Mouse (Mus musculus): ENCODE results near the gene Ptpre.

- TF ChIP-seq CTCF (IDR thresholded peaks at IDR 0.05; ENCODE audit: low read depth) (no peak), EP300 (optimal IDR thresholded peaks at IDR 0.05) (no peak)
These were observed 49.1 kb downstream of the Ptpre start for GRCm38 (mm10) chr7:135586402-135586801.

All from stomach, postnatal 0 days (tissue).